Comparison of ENCODE assay signal across 19 mouse cellular contexts in genomic region chr14:26361206-26361605, GRCm38 (mm10).
"Had no signal": no experiment of that assay in that cellular context is flagged by ENCODE, and none has a peak within 500 bp of the region (broad histone marks: within the 10 kb centered on the region; RNA-seq: fewer than 3 reads in every experiment).

No protein-coding gene starts in this region.

- H3K4me1 ChIP-seq: liver, embryonic 15.5 days; neural tube, embryonic 13.5 days; neural tube, embryonic 15.5 days had no signal

- H3K4me2 ChIP-seq: liver, embryonic 15.5 days; lung, embryonic 14.5 days; neural tube, embryonic 13.5 days; neural tube, embryonic 15.5 days had no signal

- DNase-seq: lung, embryonic 14.5 days; lung, postnatal 10 days; lung, postnatal 4 days; midbrain, embryonic 14.5 days; retina, postnatal 1 day; right cerebral cortex, adult 18-20 months; right cerebral cortex, postnatal 25 days; right cerebral cortex, postnatal 4 days; spleen, adult 18-20 months; thymus, adult 18-20 months; thymus, postnatal 14 days; thymus, postnatal 36 days had no signal

- H3K4me3 ChIP-seq: liver, embryonic 15.5 days; midbrain, embryonic 10.5 days; myocyte; neural tube, embryonic 13.5 days; neural tube, embryonic 15.5 days had no signal

- H3K9me3 ChIP-seq: liver, embryonic 15.5 days; midbrain, embryonic 10.5 days; neural tube, embryonic 13.5 days; neural tube, embryonic 15.5 days had no signal

- H3K36me3 ChIP-seq: liver, embryonic 15.5 days; midbrain, embryonic 10.5 days; neural tube, embryonic 13.5 days; neural tube, embryonic 15.5 days had no signal

- H3K27me3 ChIP-seq: liver, embryonic 15.5 days; neural tube, embryonic 13.5 days; neural tube, embryonic 15.5 days had no signal

- H3K27ac ChIP-seq: liver, embryonic 15.5 days; midbrain, embryonic 10.5 days; neural tube, embryonic 13.5 days; neural tube, embryonic 15.5 days had no signal

- ATAC-seq: liver, postnatal 0 days; midbrain, embryonic 16.5 days had no signal

- H3K9ac ChIP-seq: liver, embryonic 15.5 days; liver, postnatal 0 days; lung, embryonic 14.5 days; neural tube, embryonic 13.5 days; neural tube, embryonic 15.5 days had no signal
